Mouse (Mus musculus) heart, adult 2 months (tissue): ENCODE measurements around the gene Hlx. TPM values are rescaled to one million over a fixed set of nuclear protein-coding genes. Genes with fewer than 3 reads are reported as not detected.

ENCODE experiments used
- DNase-seq, 2 experiments: peaks; one replicate each; pipeline ENCODE4 v3.0.0; 2021
- H3K27ac ChIP-seq: fragments of 200-600 bp; 2 replicates; pipeline ENCODE4 v1.8.1; 2022
- H3K27me3 ChIP-seq: fragments of 200-500 bp; 2 replicates; pipeline ENCODE4 v1.6.1; 2012; ENCODE audit warnings: mild to moderate bottlenecking, low read length, inconsistent platforms, mixed read lengths; ENCODE audit not compliant: control insufficient read depth, insufficient read depth
- H3K36me3 ChIP-seq: fragments of 200-500 bp; 2 replicates; pipeline ENCODE4 v1.6.1; 2012; ENCODE audit warnings: low read length, inconsistent platforms; ENCODE audit not compliant: control insufficient read depth, insufficient read depth
- H3K4me1 ChIP-seq: fragments of 200-500 bp; 2 replicates; pipeline ENCODE4 v1.6.1; 2011; ENCODE audit warnings: low read length; ENCODE audit not compliant: control insufficient read depth, insufficient read depth
- H3K4me3 ChIP-seq: fragments of 200-600 bp; 2 replicates; pipeline ENCODE4 v1.8.1; 2022
- H3K79me2 ChIP-seq: fragments of 200-500 bp; replicated peaks from 2 replicates; pipeline ENCODE4 v1.6.1; 2012; ENCODE audit warnings: mild to moderate bottlenecking, inconsistent platforms, low read length, moderate library complexity, mixed read lengths; ENCODE audit not compliant: control insufficient read depth, insufficient read depth
- H3K9ac ChIP-seq: fragments of 200-500 bp; 2 replicates; pipeline ENCODE4 v1.6.1; 2012; ENCODE audit warnings: low read depth, mild to moderate bottlenecking, control low read depth, inconsistent platforms, low read length, mixed read lengths
- CTCF ChIP-seq: fragments of 200-600 bp; IDR thresholded peaks from 2 replicates; pipeline ENCODE4 v1.8.1; 2022; ENCODE audit warnings: antibody characterized with exemption, mild to moderate bottlenecking, moderate library complexity
- EP300 ChIP-seq: fragments of 200-500 bp; IDR thresholded peaks from 2 replicates; pipeline ENCODE4 v1.6.1; 2011; ENCODE audit warnings: low read depth, low read length, control low read depth; ENCODE audit not compliant: insufficient read depth
- POLR2A ChIP-seq: fragments of 200-500 bp; IDR thresholded peaks from 2 replicates; pipeline ENCODE4 v1.6.1; 2011; ENCODE audit warnings: mild to moderate bottlenecking, low read depth, low read length, control low read depth; ENCODE audit not compliant: insufficient read depth
- WGBS: fragments of 180-500 bp; shearing (Covaris S2); methylation state at CpG from one replicate; pipeline ENCODE4 v1.1.7; 2018; 5-methylcytosine and 5-hydroxymethylcytosine counted together
- intact Hi-C: fragments of 180-260 bp; cut with DNase I; formaldehyde crosslinking; loops from one replicate; pipeline ENCODE4 v1.15.1; 2025
- polyA plus RNA-seq: library from polyadenylated mRNA; depleted of rRNA; stranded (reverse); fragments of >200 nt; gene quantifications from 2 replicates; pipeline ENCODE4 v1.2.3, GENCODE M21; 2012
- total RNA-seq, 2 experiments: library from RNA; stranded (reverse); gene quantifications; 2 replicates each; pipeline ENCODE4 v1.2.3; 2021

The Hlx gene
- total and polyA plus RNA-seq, 3 experiments: 7.6 to 11.4 (median 10.8) TPM

DNA sequence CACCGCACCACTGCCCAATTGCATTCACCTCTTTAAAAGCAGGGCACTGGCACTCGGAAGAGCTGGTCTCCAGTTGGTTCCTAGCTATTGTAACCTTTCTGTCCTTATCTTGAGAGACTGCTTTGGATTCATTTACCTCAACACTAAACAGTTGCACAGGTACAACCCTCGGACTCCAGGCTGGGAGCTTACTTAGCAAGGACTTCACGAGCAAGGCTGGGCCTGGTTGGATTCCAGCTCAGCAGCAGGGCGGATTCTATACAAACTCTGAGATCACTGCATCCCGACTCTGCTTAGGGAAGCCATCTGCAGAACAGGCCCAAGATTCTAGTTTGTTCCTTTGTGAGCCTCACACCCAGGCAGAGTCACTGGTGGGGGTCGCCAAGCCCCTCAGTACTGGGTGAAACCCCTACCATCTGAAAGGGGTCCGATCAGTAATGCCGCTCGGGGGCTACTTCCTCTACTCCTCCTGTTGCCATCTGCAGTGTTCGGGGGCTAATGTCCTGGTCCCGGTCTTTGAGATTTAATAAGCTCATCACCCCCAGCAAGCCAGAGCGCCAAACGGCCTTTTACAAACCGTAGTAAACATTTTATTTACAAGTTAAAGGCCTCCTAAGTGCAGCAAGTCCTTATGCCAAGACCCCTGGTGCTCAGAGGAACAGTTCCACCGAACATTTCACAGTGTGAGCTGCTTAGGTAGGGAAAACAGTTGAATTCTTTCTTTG lies 5.7 kb downstream of the Hlx start:
- WGBS: 60% methylated on average over 16 of the region's 16 CpGs
- Histone ChIP-seq H3K27ac (no peak overlapping the region), H3K79me2 (no peaks in the 10 kb centered on the region), H3K9ac (no peak overlapping the region), H3K36me3 (peaks cover 11% of the 10 kb centered on the region), H3K4me3 (no peak overlapping the region), H3K4me1 (peaks cover 5% of the 10 kb centered on the region; the same call in 1 of the 2 replicates), H3K27me3 (peaks cover 4% of the 10 kb centered on the region)
- no peak for TF ChIP-seq POLR2A
- no peak for TF ChIP-seq EP300
- no peak for TF ChIP-seq CTCF
- intact Hi-C loops: loop anchor here (5.0 kb wide), 1 partner anchor 49 kb away; no protein-coding TSS in a partner anchor
- DNase-seq: no peak

DNA sequence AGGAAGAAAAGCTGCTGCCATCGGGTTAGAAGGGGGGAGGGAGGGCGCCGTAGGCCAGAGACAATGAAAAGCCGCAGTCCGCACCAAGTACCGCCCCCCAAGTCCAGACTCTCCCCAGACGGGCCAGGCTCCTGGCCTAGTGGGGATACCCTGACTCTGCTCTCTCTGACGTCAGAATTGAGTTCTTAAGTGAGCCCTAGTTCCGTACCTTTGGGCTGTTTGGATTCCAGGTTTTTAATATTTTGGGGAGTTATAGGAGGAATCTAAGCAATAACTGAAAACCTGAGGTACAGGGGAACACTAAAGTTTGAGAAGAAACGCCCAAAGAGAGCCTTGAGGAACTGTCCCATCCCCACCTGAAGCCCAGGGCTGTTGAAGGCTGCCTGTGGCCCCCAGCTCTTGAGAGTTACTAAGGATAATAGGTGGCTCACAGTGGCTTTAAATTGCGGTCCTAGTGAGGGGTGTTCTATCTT lies 7.1 kb downstream of the Hlx start:
- Histone ChIP-seq H3K4me3 (no peak overlapping the region), H3K36me3 (peaks cover 11% of the 10 kb centered on the region), H3K27ac (no peak overlapping the region), H3K79me2 (no peaks in the 10 kb centered on the region), H3K4me1 (peaks cover 5% of the 10 kb centered on the region; the same call in 1 of the 2 replicates), H3K9ac (no peak overlapping the region), H3K27me3 (peaks cover 10% of the 10 kb centered on the region)
- DNase-seq: no peak
- intact Hi-C loops: loop anchor here (5.0 kb wide), 1 partner anchor 48 kb away; no protein-coding TSS in a partner anchor
- no peak for TF ChIP-seq CTCF
- TF ChIP-seq POLR2A: no peak
- TF ChIP-seq EP300: no peak
- 51% methylated on average over 11 of the region's 11 CpGs for WGBS

DNA sequence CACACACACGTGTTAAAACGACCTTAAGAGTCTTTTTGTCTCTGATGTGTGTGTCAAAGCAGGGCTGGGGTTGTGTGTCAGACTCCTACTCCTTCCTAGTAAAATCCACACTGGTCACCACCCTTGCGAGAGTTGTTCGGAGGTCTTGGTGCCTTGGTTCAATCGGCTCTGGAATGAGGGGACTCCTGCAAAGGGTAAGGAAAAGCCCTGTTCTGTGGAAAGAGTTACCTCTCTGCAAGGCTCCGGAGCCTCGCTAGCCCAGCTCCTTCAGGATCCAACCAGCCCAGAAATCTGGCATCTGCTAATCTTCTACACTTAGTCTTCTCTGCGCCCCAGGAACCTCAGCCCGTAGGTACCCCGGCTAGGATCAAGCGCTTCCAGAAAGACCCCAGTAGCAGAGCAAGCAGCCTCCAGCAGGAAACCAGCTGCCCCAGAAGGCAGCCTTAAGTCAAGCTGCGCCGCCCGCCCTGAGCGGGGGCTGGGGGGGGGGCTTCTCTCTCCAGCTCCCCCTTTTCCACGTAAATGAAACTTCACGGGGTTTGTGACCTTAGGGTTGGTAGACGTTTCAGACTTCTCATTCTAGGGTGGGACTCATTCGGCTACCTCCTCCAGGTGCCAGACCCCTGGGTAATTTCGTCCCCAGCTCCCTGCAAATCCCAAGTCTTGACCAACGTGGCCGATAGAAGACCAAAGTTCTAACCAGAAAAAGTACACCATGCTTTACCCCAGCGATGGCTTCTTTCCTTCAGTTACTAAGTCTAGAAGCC lies 7.7 kb downstream of the Hlx start:
- Histone ChIP-seq H3K79me2 (no peaks in the 10 kb centered on the region), H3K4me1 (peaks cover 5% of the 10 kb centered on the region; the same call in 1 of the 2 replicates), H3K27ac (no peak overlapping the region), H3K9ac (no peak overlapping the region), H3K4me3 (no peak overlapping the region), H3K36me3 (peaks cover 11% of the 10 kb centered on the region), H3K27me3 (peaks cover 13% of the 10 kb centered on the region)
- no peak for DNase-seq
- 51% methylated on average over 23 of the region's 23 CpGs for WGBS
- no peak for TF ChIP-seq EP300
- TF ChIP-seq CTCF: no peak
- no peak for TF ChIP-seq POLR2A
- intact Hi-C loops: loop anchor here (5.0 kb wide), 1 partner anchor 47 kb away; no protein-coding TSS in a partner anchor

DNA sequence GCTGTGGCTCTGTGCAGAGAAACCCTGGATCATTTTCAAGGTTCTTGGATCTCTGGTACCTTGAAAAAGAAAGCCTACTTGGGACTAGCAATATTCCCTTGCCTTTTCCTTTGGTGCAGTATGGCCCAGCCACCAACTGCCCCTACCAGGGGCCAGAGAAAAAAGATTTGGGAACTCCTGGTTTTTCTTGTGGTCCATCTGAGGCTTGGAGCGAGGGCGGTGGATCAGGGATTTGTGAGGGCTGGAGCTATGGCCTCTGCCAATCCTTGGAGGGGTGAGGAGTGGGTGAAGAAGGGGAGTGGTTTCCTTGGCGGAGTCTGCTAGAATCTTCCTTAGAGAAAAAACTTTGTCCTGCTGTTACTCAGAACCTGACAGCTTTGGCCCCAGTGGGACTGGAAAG lies 8.5 kb downstream of the Hlx start:
- no peak for DNase-seq
- intact Hi-C loops: no loop called here
- 72% methylated on average over 3 of the region's 3 CpGs for WGBS
- no peak overlapping the region for H3K27ac ChIP-seq
- H3K27me3 ChIP-seq: peaks cover 13% of the 10 kb centered on the region
- no peak for TF ChIP-seq CTCF
- TF ChIP-seq POLR2A: no peak
- no peak for TF ChIP-seq EP300
- H3K4me1 ChIP-seq: peaks cover 3% of the 10 kb centered on the region; the same call in 1 of the 2 replicates
- no peak overlapping the region for H3K9ac ChIP-seq
- peaks cover 9% of the 10 kb centered on the region for H3K36me3 ChIP-seq
- no peak overlapping the region for H3K4me3 ChIP-seq
- no peaks in the 10 kb centered on the region for H3K79me2 ChIP-seq

DNA sequence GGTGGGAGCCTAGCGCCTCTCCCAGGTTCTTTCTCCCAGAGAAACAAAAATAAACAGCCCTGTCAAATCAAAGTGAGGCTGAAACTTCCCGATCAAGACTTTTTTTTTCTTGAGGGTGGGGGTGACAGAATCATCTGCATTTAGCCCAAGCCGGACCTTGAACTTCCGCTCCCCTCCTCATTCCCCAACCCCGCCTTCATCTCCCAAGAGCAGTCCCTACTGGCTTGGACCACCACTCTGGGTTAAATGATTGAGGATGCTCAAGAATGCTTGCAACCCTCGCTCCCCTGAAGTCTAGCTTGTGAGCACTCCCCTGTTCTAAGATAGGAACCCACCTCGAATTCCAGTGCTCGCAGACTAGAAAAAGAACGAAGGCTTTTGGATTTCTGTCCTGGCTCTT lies 11.3 kb downstream of the Hlx start:
- TF ChIP-seq POLR2A (no peak), EP300 (no peak), CTCF (no peak)
- Histone ChIP-seq H3K9ac (no peak overlapping the region), H3K4me1 (no peaks in the 10 kb centered on the region), H3K27ac (no peak overlapping the region), H3K4me3 (no peak overlapping the region), H3K79me2 (no peaks in the 10 kb centered on the region), H3K36me3 (no peaks in the 10 kb centered on the region), H3K27me3 (peaks cover 20% of the 10 kb centered on the region)
- DNase-seq: no peak
- WGBS: 21% methylated on average over 9 of the region's 9 CpGs
- intact Hi-C loops: no loop called here
